Comparison of ENCODE assay signal across 14 mouse cellular contexts in genomic region chr5:116278436-116278918, GRCm38 (mm10). TPM values are rescaled to one million over a fixed set of nuclear protein-coding genes. Genes with fewer than 3 reads are reported as not detected.
A peak's percentile ranks its signal among the peaks of the same experiment; 100 is the strongest.
DNase-seq lines count a peak whose midpoint lies in the region; ATAC-seq and TF ChIP-seq lines count a peak whose summit lies in the region.
"Had no signal": no experiment of that assay in that cellular context is flagged by ENCODE, and none has a peak within 500 bp of the region (broad histone marks: within the 10 kb centered on the region; RNA-seq: fewer than 3 reads in every experiment).

No protein-coding gene starts in this region.

- H3K4me2 ChIP-seq in hindbrain, postnatal 0 days (ENCODE audit: low read depth, low read length): peak overlapping the region; percentile 37
- H3K4me2 ChIP-seq in hindbrain, embryonic 12.5 days (replicated peaks): no peak overlapping the region
- H3K4me2 ChIP-seq in embryonic facial prominence, embryonic 14.5 days (ENCODE audit: low read depth, low read length): no peak overlapping the region
- no peak overlapping the region for H3K4me2 ChIP-seq in intestine, embryonic 16.5 days (ENCODE audit: low read depth, low read length)
- H3K4me2 ChIP-seq: heart, embryonic 11.5 days; neural tube, embryonic 13.5 days had no signal

- no peaks in the 10 kb centered on the region for H3K36me3 ChIP-seq in hindbrain, postnatal 0 days (ENCODE audit: insufficient read depth, low read length)
- H3K36me3 ChIP-seq in hindbrain, embryonic 12.5 days: no peaks in the 10 kb centered on the region
- no peaks in the 10 kb centered on the region for H3K36me3 ChIP-seq in embryonic facial prominence, embryonic 14.5 days (ENCODE audit: control insufficient read depth, insufficient read depth, low read length)
- H3K36me3 ChIP-seq in intestine, embryonic 16.5 days (ENCODE audit: control insufficient read depth, insufficient read depth, low read length): no peaks in the 10 kb centered on the region
- H3K36me3 ChIP-seq: neural tube, embryonic 13.5 days had no signal

- ATAC-seq in hindbrain, postnatal 0 days: no peak
- ATAC-seq in hindbrain, embryonic 12.5 days (ENCODE audit: low FRiP score): no peak
- ATAC-seq in embryonic facial prominence, embryonic 14.5 days (ENCODE audit: low read depth): no peak
- ATAC-seq in activated CD4-positive, CD25-positive, alpha-beta regulatory T cell, adult 4 months: no peak
- no peak for ATAC-seq in intestine, embryonic 16.5 days

- TF ChIP-seq CTCF in hindbrain, postnatal 0 days (IDR thresholded peaks at IDR 0.05; ENCODE audit: low read depth): no peak

- H3K9ac ChIP-seq in hindbrain, postnatal 0 days (replicated peaks; ENCODE audit: low read length): no peak overlapping the region
- no peak overlapping the region for H3K9ac ChIP-seq in hindbrain, embryonic 12.5 days
- H3K9ac ChIP-seq in embryonic facial prominence, embryonic 14.5 days (ENCODE audit: low read depth, low read length): no peak overlapping the region
- H3K9ac ChIP-seq in intestine, embryonic 16.5 days (ENCODE audit: low read depth, low read length): no peak overlapping the region
- H3K9ac ChIP-seq: liver, embryonic 14.5 days; neural tube, embryonic 13.5 days had no signal

- H3K4me3 ChIP-seq in hindbrain, postnatal 0 days (ENCODE audit: low read length): no peak overlapping the region
- no peak overlapping the region for H3K4me3 ChIP-seq in hindbrain, embryonic 12.5 days
- no peak overlapping the region for H3K4me3 ChIP-seq in embryonic facial prominence, embryonic 14.5 days (ENCODE audit: low read depth, low read length)
- no peak overlapping the region for H3K4me3 ChIP-seq in intestine, embryonic 16.5 days (ENCODE audit: low read length)
- H3K4me3 ChIP-seq: erythroblast, embryonic 14.5 days; neural tube, embryonic 13.5 days had no signal

- no peak overlapping the region for H3K27ac ChIP-seq in hindbrain, postnatal 0 days
- no peak overlapping the region for H3K27ac ChIP-seq in hindbrain, embryonic 12.5 days
- H3K27ac ChIP-seq in embryonic facial prominence, embryonic 14.5 days (replicated peaks; ENCODE audit: low read depth, low read length): no peak overlapping the region
- H3K27ac ChIP-seq in intestine, embryonic 16.5 days (ENCODE audit: low read length): no peak overlapping the region
- H3K27ac ChIP-seq: liver, embryonic 14.5 days; neural tube, embryonic 13.5 days had no signal

- no peak for DNase-seq in hindbrain, postnatal 0 days (ENCODE audit: low spot score)
- peak; percentile 67 for DNase-seq in embryonic facial prominence, embryonic 14.5 days (ENCODE audit: low spot score)
- DNase-seq in frontal cortex, postnatal 36 days (ENCODE audit: low spot score in 2 of 2): peak; percentile 28 to 60
- peak; percentile 91 for DNase-seq in retina, postnatal 1 day
- DNase-seq in spleen, postnatal 36 days (ENCODE audit: low spot score in 2 of 2): no peak
- DNase-seq: adrenal gland, postnatal 25 days; cerebellum, postnatal 10 days had no signal

- WGBS in hindbrain, postnatal 0 days: 50% methylated on average over 17 of the region's 17 CpGs
- WGBS in hindbrain, embryonic 12.5 days: 74% methylated on average over 17 of the region's 17 CpGs
- 74% methylated on average over 17 of the region's 17 CpGs for WGBS in embryonic facial prominence, embryonic 14.5 days
- 89% methylated on average over 17 of the region's 17 CpGs for WGBS in intestine, embryonic 16.5 days

- H3K4me1 ChIP-seq in hindbrain, postnatal 0 days (ENCODE audit: insufficient read depth, low read length): peaks cover 11% of the 10 kb centered on the region
- H3K4me1 ChIP-seq in hindbrain, embryonic 12.5 days: peaks cover 20% of the 10 kb centered on the region
- no peaks in the 10 kb centered on the region for H3K4me1 ChIP-seq in embryonic facial prominence, embryonic 14.5 days (ENCODE audit: control insufficient read depth, insufficient read depth, low read length)
- no peaks in the 10 kb centered on the region; the same call in 1 of the 2 replicates for H3K4me1 ChIP-seq in intestine, embryonic 16.5 days (ENCODE audit: control insufficient read depth, insufficient read depth, low read length)

- no peaks in the 10 kb centered on the region for H3K27me3 ChIP-seq in hindbrain, postnatal 0 days (ENCODE audit: insufficient read depth, low read length)
- no peaks in the 10 kb centered on the region for H3K27me3 ChIP-seq in hindbrain, embryonic 12.5 days
- H3K27me3 ChIP-seq in embryonic facial prominence, embryonic 14.5 days (replicated peaks; ENCODE audit: control insufficient read depth, insufficient read depth, low read length): no peaks in the 10 kb centered on the region
- H3K27me3 ChIP-seq in intestine, embryonic 16.5 days (replicated peaks; ENCODE audit: control insufficient read depth, insufficient read depth, low read length): no peaks in the 10 kb centered on the region
- H3K27me3 ChIP-seq: neural tube, embryonic 13.5 days had no signal

- no peaks in the 10 kb centered on the region for H3K9me3 ChIP-seq in hindbrain, postnatal 0 days (ENCODE audit: low read length)
- peaks cover 9% of the 10 kb centered on the region for H3K9me3 ChIP-seq in hindbrain, embryonic 12.5 days (replicated peaks)
- peaks cover 6% of the 10 kb centered on the region; the same call in 1 of the 2 replicates for H3K9me3 ChIP-seq in embryonic facial prominence, embryonic 14.5 days (ENCODE audit: control insufficient read depth, low read length)
- H3K9me3 ChIP-seq in intestine, embryonic 16.5 days (ENCODE audit: control insufficient read depth, low read length): peaks cover 6% of the 10 kb centered on the region; the same call in 1 of the 2 replicates
- H3K9me3 ChIP-seq: neural tube, embryonic 13.5 days had no signal

RNA-seq across cellular contexts. Expression of gene Ccdc60, which starts 10.3 kb away (rescaled TPM):
- 0.73 and 0.79 TPM in 2 replicates for total RNA-seq in hindbrain, postnatal 0 days (2014; rRNA removed)
- 2.3 and 2.7 TPM in 2 replicates for polyA plus RNA-seq in hindbrain, postnatal 0 days (2015; fragmentation: Nextera tagmentation; extraction: Ambion mirVana)
- polyA plus RNA-seq in hindbrain, embryonic 12.5 days (2016; fragmentation: Nextera tagmentation; extraction: Ambion mirVana): 2.4 and 2.8 TPM in 2 replicates
- polyA plus RNA-seq in embryonic facial prominence, embryonic 14.5 days (2014; fragmentation: Nextera tagmentation; extraction: Ambion mirVana): 1.1 and 1.9 TPM in 2 replicates
- not detected for polyA plus RNA-seq in activated CD4-positive, CD25-positive, alpha-beta regulatory T cell, adult 4 months (2017; shearing (Covaris generic))
- polyA plus RNA-seq in intestine, embryonic 16.5 days (2015; fragmentation: Nextera tagmentation; extraction: Ambion mirVana): 1.6 TPM in 2 replicates
- total RNA-seq: adrenal gland, postnatal 25 days had no signal
- polyA plus RNA-seq: erythroblast, embryonic 14.5 days had no signal

Comparison
In these comparisons a context has a peak if more than half of its experiments do, and no peak if none do; other contexts are left out.
1. DNase-seq: peak in embryonic facial prominence, embryonic 14.5 days (single experiment), frontal cortex, postnatal 36 days (2 of 2) and retina, postnatal 1 day (single experiment); none in hindbrain, postnatal 0 days (single experiment) and spleen, postnatal 36 days (0 of 2).